Mouse (Mus musculus) liver, embryonic 13.5 days (tissue): ENCODE measurements at regions not wholly inside any gene's neighbourhood (a gene's known extent, or its start where the extent isn't known, plus 50 kb on each side); places are given as distances from the start of the nearest gene placed in this dataset.
"Not testable (repeated sequence)": the region's sequence is repeated elsewhere in the genome, so short reads cannot be mapped to it uniquely, and the experiment has no call there.

Source experiments
- ATAC-seq: fragments of 200-750 bp; cut with Nextera tagmentation; 2 replicates; pipeline ENCODE4 v1.8.0; 2017; ENCODE audit warnings: low read depth, mild to moderate bottlenecking, moderate number of reproducible peaks, moderate library complexity
- DNase-seq: peaks from one replicate; pipeline ENCODE4 v3.0.0; 2022
- H3K27ac ChIP-seq: fragments of 300-500 bp; sonication (generic); 2 replicates; pipeline ENCODE4 v1.5.1; 2015; ENCODE audit warnings: moderate library complexity, mild to moderate bottlenecking, inconsistent platforms
- H3K27me3 ChIP-seq: fragments of 300-500 bp; sonication (generic); 2 replicates; pipeline ENCODE4 v1.6.1; 2015; ENCODE audit warnings: mild to moderate bottlenecking, inconsistent platforms
- H3K36me3 ChIP-seq: fragments of 300-500 bp; sonication (generic); 2 replicates; pipeline ENCODE4 v1.6.1; 2015; ENCODE audit warnings: mild to moderate bottlenecking, inconsistent platforms
- H3K4me1 ChIP-seq: fragments of 300-500 bp; sonication (generic); replicated peaks from 2 replicates; pipeline ENCODE4 v1.6.1; 2015; ENCODE audit warnings: inconsistent platforms
- H3K4me2 ChIP-seq: fragments of 300-500 bp; sonication (generic); 2 replicates; pipeline ENCODE4 v1.6.1; 2015; ENCODE audit warnings: inconsistent platforms, mild to moderate bottlenecking, moderate library complexity
- H3K4me3 ChIP-seq: fragments of 300-500 bp; sonication (generic); replicated peaks from 2 replicates; pipeline ENCODE4 v1.5.1; 2015; ENCODE audit warnings: mild to moderate bottlenecking, inconsistent platforms
- H3K9ac ChIP-seq: fragments of 300-500 bp; sonication (generic); 2 replicates; pipeline ENCODE4 v1.6.1; 2015; ENCODE audit warnings: mild to moderate bottlenecking, inconsistent platforms
- H3K9me3 ChIP-seq: fragments of 300-500 bp; sonication (generic); replicated peaks from 2 replicates; pipeline ENCODE4 v1.6.1; 2016; ENCODE audit warnings: inconsistent platforms
- WGBS: fragments of 180-500 bp; shearing (Covaris S2); methylation state at CpG from one replicate; pipeline ENCODE4 v1.1.7; 2015; ENCODE audit not compliant: insufficient replicate concordance; 5-methylcytosine and 5-hydroxymethylcytosine counted together

GRCm38 (mm10) chr5:97290166-97290681, 102.0 kb downstream of the Naa11 start:
- H3K4me1 ChIP-seq = no peaks in the 10 kb centered on the region
- no peak overlapping the region for H3K4me3 ChIP-seq
- DNase-seq (no peak), ATAC-seq (no peak)
- no peak overlapping the region for H3K4me2 ChIP-seq
- no peaks in the 10 kb centered on the region for H3K9me3 ChIP-seq
- H3K27me3 ChIP-seq = no peaks in the 10 kb centered on the region
- no peak overlapping the region for H3K9ac ChIP-seq
- H3K36me3 ChIP-seq = no peaks in the 10 kb centered on the region
- 49% methylated on average over 2 of the region's 2 CpGs for WGBS
- no peak overlapping the region for H3K27ac ChIP-seq

- Histone ChIP-seq H3K27me3 (no peaks in the 10 kb centered on the region), H3K9me3 (no peaks in the 10 kb centered on the region), H3K4me1 (no peaks in the 10 kb centered on the region), H3K9ac (no peak overlapping the region), H3K4me3 (no peak overlapping the region), H3K4me2 (no peak overlapping the region), H3K36me3 (no peaks in the 10 kb centered on the region), H3K27ac (no peak overlapping the region)
- 52% methylated on average over 8 of the region's 8 CpGs for WGBS
- ATAC-seq (no peak), DNase-seq (no peak)
These were observed 102.6 kb downstream of the Naa11 start for GRCm38 (mm10) chr5:97289401-97290165.

- Histone ChIP-seq H3K4me3 (no peak overlapping the region), H3K27ac (no peak overlapping the region), H3K9ac (no peak overlapping the region), H3K36me3 (no peaks in the 10 kb centered on the region), H3K9me3 (no peaks in the 10 kb centered on the region), H3K27me3 (no peaks in the 10 kb centered on the region), H3K4me2 (no peak overlapping the region), H3K4me1 (no peaks in the 10 kb centered on the region)
- ATAC-seq (no peak), DNase-seq (no peak)
- whole genome bisulfite sequencing = 55% methylated on average over 5 of the region's 5 CpGs
These were observed 112.7 kb downstream of the Naa11 start for GRCm38 (mm10) chr5:97279455-97279854.

GRCm38 (mm10) chr5:97277795-97278572, 114.2 kb downstream of the Naa11 start:
- Histone ChIP-seq H3K4me1 (no peaks in the 10 kb centered on the region), H3K9me3 (no peaks in the 10 kb centered on the region), H3K4me2 (no peak overlapping the region), H3K36me3 (no peaks in the 10 kb centered on the region), H3K27me3 (no peaks in the 10 kb centered on the region), H3K9ac (no peak overlapping the region), H3K4me3 (no peak overlapping the region), H3K27ac (no peak overlapping the region)
- no peak for ATAC-seq
- 73% methylated on average over 16 of the region's 16 CpGs for WGBS
- DNase-seq = no peak

GRCm38 (mm10) chr5:97276724-97277123, 115.5 kb downstream of the Naa11 start:
- H3K9me3 ChIP-seq = no peaks in the 10 kb centered on the region
- no peak overlapping the region for H3K9ac ChIP-seq
- no peak overlapping the region for H3K27ac ChIP-seq
- H3K4me3 ChIP-seq = no peak overlapping the region
- H3K4me2 ChIP-seq = no peak overlapping the region
- H3K27me3 ChIP-seq = no peaks in the 10 kb centered on the region
- no peaks in the 10 kb centered on the region for H3K4me1 ChIP-seq
- DNase-seq = no peak
- 67% methylated on average over 5 of the region's 5 CpGs for WGBS
- no peaks in the 10 kb centered on the region for H3K36me3 ChIP-seq
- ATAC-seq = no peak

- DNase-seq, H3K9me3 ChIP-seq, H3K27me3 ChIP-seq, H3K27ac ChIP-seq, H3K4me3 ChIP-seq, H3K4me1 ChIP-seq, H3K4me2 ChIP-seq, H3K9ac ChIP-seq, ATAC-seq, H3K36me3 ChIP-seq: not testable (repeated sequence)
- WGBS = 76% methylated on average over 12 of the region's 12 CpGs
These were observed 127.5 kb downstream of the Naa11 start for GRCm38 (mm10) chr5:97264666-97265065.

GRCm38 (mm10) chr5:97257106-97257505, 135.1 kb downstream of the Naa11 start:
- DNase-seq (no peak), ATAC-seq (no peak)
- H3K36me3 ChIP-seq = no peaks in the 10 kb centered on the region
- no peak overlapping the region for H3K4me2 ChIP-seq
- H3K4me1 ChIP-seq = no peaks in the 10 kb centered on the region
- WGBS = 61% methylated on average over 1 of the region's 1 CpGs
- H3K27ac ChIP-seq = no peak overlapping the region
- H3K9me3 ChIP-seq = no peaks in the 10 kb centered on the region
- no peaks in the 10 kb centered on the region for H3K27me3 ChIP-seq
- H3K4me3 ChIP-seq = no peak overlapping the region
- H3K9ac ChIP-seq = no peak overlapping the region

- Histone ChIP-seq H3K4me1 (no peaks in the 10 kb centered on the region), H3K9me3 (no peaks in the 10 kb centered on the region), H3K4me3 (no peak overlapping the region), H3K36me3 (no peaks in the 10 kb centered on the region), H3K27ac (no peak overlapping the region), H3K9ac (no peak overlapping the region), H3K27me3 (no peaks in the 10 kb centered on the region), H3K4me2 (no peak overlapping the region)
- 67% methylated on average over 7 of the region's 7 CpGs for WGBS
- DNase-seq = no peak
- ATAC-seq = no peak
These were observed 135.6 kb downstream of the Naa11 start for GRCm38 (mm10) chr5:97256445-97257060.

- Histone ChIP-seq H3K9me3 (no peaks in the 10 kb centered on the region), H3K9ac (no peak overlapping the region), H3K36me3 (no peaks in the 10 kb centered on the region), H3K27ac (no peak overlapping the region), H3K4me2 (no peak overlapping the region), H3K27me3 (no peaks in the 10 kb centered on the region), H3K4me1 (no peaks in the 10 kb centered on the region), H3K4me3 (no peak overlapping the region)
- DNase-seq (no peak), ATAC-seq (no peak)
- 55% methylated on average over 2 of the region's 2 CpGs for WGBS
These were observed 125.5 kb upstream of the Paqr3 start for GRCm38 (mm10) chr5:97236930-97237329.

- 50% methylated on average over 2 of the region's 2 CpGs for WGBS
- no peak overlapping the region for H3K4me3 ChIP-seq
- ATAC-seq (no peak), DNase-seq (no peak)
- no peaks in the 10 kb centered on the region for H3K36me3 ChIP-seq
- H3K9ac ChIP-seq = no peak overlapping the region
- H3K4me1 ChIP-seq = no peaks in the 10 kb centered on the region
- H3K9me3 ChIP-seq = no peaks in the 10 kb centered on the region
- no peaks in the 10 kb centered on the region for H3K27me3 ChIP-seq
- no peak overlapping the region for H3K27ac ChIP-seq
- H3K4me2 ChIP-seq = no peak overlapping the region
These were observed 115.0 kb upstream of the Paqr3 start for GRCm38 (mm10) chr5:97226425-97226824.

- 68% methylated on average over 12 of the region's 12 CpGs for WGBS
- ATAC-seq = no peak
- no peak overlapping the region for H3K9ac ChIP-seq
These were observed 112.0 kb upstream of the Paqr3 start for GRCm38 (mm10) chr5:97223238-97223857.

More at GRCm38 (mm10) chr5:97223238-97223857, 112.0 kb upstream of the Paqr3 start:
- no peaks in the 10 kb centered on the region for H3K9me3 ChIP-seq
- no peaks in the 10 kb centered on the region for H3K27me3 ChIP-seq
- DNase-seq = no peak
- no peaks in the 10 kb centered on the region for H3K36me3 ChIP-seq
- no peaks in the 10 kb centered on the region for H3K4me1 ChIP-seq
- no peak overlapping the region for H3K27ac ChIP-seq
- no peak overlapping the region for H3K4me2 ChIP-seq
- H3K4me3 ChIP-seq = no peak overlapping the region
